Mouse (Mus musculus) kidney, adult 8-10 months (tissue): Measurements from ENCODE around the gene Gsk3b.

Source experiments
- DNase-seq, 2 experiments: peaks; one replicate each; pipeline ENCODE4 v3.0.0; 2022

The Gsk3b gene

DNA sequence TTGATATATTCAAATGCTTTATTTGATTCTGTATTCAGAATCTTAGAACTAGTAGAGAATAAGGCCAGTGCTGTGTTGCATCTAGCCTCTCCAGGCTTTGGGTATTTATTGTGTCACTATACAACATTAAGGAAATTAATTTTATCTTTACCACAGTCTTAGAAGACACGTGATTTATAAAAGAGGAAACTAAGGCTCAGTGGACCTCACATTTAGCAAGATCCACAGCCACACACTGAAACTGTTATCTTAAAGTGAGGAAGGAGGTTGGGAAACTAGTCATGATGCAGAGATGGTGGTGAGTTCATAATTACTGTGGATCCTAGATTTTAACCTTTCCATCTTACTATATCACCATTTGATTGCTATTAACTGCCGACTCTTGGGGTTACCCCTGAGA is 16.7 kb downstream of the Gsk3b start:
- DNase-seq = no peak

DNA sequence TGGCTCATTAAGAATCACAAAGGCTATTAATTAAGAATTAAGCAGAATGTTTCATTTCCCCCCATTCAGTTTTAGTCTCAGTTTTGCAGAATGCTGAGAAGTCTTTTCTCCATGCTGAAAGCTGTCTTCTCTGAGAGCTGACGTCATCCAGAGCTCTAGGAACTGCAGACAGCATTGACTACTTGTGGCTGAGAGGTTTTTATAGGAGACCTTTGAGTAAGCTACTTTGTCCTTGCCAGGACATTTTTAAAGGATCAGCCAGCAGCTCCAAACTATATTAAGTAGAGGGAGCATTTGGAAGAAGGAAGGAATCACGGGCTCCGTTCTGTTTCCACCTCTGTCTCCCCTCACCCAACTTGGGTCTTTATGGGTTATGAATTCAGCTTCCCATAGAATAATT is 17.7 kb downstream of the Gsk3b start:
- no peak for DNase-seq

DNA sequence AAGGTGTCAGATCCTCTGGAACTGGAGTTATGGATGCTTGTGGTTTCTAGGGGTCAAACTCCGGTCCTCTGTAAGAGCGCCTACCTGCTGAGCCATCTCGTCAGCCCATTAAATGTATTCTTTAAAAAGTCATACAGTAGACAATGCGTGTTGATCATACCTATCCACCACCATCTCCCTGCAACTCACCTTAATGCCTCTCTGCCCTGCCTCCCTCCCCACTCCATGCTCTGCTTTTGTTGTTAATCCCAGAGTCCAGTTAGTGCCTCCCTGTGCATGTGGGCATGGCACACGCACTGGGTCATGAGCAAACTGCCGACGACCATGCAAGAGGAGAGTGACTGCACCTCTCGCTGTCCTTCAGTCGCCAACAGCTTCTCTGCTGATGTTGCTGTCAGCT is 21.2 kb downstream of the Gsk3b start:
- DNase-seq = no peak

DNA sequence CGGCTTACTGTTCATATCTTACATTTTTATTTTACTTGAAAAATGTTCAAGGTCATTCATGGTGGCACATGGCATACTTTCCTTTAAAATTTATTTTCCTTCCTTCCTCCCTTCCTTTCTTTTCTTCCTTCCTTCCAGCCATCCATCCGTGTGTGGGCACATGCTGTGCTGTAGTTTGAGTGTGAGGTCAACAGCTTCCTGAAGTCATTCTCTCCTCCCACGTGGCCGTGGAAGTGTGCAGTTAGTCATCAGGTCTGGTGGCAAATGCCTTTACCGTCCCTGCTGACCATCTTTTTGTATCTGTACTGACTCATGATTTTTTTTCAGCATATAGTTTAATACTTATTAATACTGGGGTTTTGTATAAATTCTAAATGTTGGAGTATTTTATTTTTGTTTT is 21.8 kb downstream of the Gsk3b start:
- DNase-seq = no peak

DNA sequence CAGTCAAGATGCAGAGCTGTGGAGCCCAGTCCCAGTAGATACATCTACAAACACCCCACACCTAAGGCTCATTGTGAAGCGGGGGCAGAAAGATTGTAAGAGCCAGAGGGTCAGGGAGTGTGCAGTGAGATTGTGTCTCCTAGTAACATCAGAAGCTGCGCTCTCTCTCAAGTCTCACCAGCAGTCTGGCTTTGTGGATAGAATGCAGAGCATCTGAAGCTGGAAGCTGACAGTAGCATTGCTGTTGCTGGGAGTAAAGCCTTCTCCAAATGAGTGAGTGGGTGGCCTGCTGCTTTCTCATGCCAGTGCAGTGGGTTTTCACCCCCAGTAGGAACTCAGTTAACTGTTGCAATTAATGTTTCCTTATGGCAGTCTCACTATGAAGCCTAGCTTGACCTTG is 25.3 kb downstream of the Gsk3b start:
- DNase-seq = no peak

DNA sequence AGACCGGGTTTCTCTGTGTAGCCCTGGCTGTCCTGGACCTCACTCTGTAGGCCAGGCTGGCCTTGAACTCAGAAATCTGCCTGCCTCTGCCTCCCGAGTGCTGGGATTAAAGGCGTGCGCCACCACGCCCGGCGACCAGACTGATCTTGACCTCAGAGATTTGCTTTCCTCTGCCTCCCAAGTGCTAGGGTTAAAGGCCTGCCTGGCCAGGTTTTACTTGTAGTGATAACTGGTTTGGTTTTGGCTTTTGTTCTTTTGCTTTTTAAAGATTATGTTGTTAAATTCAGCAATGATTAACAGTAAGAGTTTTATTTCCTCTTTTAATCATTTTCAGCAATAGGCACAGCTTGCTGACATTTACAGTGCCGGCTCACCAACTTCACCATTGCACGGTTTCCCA is 29.1 kb downstream of the Gsk3b start:
- peak in 1 of 2 experiments; percentile 26 for DNase-seq

DNA sequence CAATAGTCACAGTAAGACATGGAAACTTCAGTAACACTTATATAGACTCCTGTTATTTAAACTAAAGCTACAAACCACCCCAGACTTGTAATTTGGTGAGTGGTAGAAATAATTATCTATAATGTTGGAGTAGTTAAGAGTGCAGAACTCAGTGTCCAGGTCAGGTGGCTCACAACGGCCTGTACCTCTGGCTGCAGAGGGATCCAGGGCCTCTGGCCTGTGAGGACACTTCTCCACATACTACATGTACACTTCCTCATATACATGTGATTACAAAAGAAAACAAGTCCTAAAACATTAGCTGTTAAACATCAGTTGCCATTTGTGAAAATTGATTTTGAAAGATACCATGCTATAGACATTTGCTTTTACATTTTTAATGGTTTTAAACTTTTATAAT is 29.9 kb downstream of the Gsk3b start:
- DNase-seq = no peak

DNA sequence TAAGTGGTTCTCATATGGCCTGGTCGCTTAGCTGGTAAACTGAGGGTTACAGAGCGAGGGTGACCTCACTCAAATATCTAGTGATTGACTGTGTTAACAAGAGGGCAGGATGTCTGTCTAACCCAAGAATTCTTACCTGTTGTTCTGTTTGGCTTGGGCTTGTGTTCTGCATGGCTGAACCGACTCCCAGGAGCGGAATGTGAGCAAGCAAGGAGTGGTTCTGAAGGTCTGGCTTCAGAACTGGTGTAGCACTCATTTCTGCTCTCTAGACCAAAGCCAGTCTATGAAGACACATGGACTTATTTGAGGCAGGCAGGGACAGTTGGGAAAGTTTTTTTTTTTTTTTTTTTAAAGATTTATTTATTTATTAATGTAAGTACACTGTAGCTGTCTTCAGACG is 30.5 kb downstream of the Gsk3b start:
- peak; percentile 60 to 64 for DNase-seq

DNA sequence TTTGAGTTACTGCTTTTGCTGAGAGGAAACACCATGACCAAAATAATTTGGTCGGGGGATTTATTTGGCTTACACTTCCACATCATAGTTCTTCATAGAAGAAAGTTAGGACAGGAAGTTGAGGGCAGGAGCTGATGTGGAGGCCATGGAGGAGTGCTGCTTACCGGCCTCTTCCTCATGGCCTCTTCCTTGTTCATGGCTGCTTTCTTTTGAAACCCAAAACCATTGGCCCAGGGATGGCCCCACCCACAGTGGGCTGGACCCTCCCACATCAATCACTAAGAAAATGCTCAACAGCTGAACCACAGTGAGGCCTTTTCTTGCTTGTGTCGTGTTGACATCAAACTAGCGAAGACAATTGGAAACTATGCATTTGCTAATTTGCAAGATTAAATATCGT is 40.4 kb downstream of the Gsk3b start:
- DNase-seq = no peak

DNA sequence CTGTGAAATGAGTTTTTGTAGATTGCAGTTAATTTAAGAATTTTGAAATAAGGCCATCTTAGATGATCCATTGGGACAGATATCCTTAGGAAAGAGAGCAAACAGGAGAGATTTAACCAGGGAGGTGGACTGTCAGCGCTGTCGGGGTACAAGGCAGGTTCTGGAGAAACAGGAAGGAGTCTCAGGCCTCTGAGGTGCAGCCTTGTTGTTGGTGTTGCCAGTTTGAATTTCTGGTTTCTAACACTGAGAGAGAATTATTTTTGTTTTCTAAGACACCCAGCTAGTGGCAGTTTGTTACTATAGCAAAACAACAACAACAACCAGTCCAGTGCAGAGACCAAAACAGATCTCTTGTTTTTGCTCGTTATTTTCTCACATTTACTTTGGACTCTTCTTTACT is 42.2 kb downstream of the Gsk3b start:
- DNase-seq = no peak

DNA sequence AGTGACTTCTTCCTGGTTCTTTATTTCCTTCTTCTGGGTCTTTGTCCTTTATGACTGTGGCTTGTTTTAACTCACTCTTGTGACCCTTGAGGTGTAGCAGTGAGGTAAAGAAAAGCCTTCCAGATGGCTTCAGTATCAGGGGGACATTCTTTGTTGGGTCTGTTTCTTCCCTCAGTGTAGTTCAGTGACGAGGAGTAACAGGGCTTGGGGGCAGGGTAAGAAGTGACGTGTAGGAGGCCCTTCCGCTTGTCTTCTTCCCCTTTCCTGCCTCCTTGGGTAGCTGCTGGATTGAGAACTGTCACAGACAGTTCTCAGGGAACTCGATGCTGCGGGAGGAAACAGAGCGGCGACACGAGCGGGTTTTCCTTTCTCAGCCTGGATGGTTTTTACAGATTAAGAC is 43.0 kb downstream of the Gsk3b start:
- DNase-seq = no peak

DNA sequence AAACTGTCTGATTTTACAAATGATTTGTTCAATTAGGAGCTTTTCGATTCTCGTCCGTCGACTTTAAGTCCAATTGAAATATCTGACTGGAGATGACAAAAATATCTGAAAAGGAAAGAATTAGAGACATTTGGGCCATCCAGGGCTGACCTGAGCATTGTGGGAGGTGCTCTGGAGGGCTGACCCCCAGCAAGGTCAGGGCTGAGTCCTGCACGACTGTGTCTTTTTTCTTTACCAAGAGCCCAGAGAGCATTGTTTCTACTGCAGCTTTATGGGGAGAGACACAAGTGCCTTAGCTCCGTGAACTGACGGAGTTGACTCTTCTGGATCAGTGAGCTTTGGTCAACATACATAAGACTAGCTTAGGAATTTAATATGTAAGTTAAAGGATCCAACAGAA is 43.4 kb downstream of the Gsk3b start:
- no peak for DNase-seq

DNA sequence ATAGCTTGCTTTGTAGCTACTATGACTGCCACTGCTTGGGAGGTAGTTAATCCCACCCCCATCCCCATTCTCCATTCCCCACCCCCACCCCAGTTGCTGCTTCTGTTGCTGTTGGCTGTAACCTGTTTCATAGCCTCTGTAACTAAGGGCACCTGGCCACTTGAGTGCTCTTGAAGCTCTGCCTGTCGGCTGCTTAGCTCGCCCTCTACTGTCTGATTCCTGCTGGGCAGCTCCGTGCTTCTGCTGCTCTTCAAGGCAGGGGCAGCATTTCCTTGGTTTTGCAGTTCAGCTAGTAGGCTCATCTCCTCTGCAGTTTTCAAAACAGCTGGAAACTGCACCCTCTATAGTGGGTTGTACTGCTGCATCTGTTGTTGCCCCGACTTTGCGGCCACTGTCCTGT is 48.5 kb downstream of the Gsk3b start:
- DNase-seq = peak; percentile 53 to 65

DNA sequence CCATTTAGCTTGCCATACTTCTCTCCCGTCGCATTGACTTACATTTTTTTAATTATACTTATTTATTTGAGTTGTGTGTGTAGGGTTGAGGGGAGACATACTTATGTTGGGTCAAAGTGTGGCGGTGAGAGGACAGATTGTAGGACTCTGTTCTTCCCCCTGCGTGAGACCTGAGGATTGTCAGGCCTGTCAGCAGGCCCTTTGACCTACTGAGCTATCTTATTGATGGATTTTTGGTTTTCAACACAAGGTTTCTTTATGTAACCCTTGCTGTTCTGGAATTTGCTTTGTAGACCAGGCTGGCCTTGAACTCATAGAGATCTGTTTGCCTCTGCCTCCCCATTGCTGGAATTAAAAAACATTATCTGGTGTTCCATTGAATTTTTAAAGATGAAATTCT is 56.1 kb downstream of the Gsk3b start:
- no peak for DNase-seq

DNA sequence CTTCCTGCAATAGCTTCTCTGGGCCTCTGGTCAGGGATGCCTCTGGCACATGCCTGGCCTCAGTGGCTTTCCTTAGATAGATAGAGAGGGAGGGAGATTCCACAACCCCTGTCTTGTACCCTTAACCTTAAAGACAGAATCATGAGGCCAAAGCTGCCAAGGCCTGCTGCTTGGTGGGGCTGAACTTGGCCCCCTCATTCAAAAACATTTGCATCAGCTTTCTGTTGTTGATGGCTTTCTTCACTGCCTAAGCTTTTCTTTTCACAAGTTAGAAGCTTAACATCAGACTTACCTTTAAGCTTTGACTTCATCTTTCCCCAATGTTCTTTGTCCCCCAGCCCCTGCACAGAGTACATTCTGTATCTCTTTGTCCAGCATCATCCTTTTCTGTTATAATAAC is 61.8 kb downstream of the Gsk3b start:
- no peak for DNase-seq

DNA sequence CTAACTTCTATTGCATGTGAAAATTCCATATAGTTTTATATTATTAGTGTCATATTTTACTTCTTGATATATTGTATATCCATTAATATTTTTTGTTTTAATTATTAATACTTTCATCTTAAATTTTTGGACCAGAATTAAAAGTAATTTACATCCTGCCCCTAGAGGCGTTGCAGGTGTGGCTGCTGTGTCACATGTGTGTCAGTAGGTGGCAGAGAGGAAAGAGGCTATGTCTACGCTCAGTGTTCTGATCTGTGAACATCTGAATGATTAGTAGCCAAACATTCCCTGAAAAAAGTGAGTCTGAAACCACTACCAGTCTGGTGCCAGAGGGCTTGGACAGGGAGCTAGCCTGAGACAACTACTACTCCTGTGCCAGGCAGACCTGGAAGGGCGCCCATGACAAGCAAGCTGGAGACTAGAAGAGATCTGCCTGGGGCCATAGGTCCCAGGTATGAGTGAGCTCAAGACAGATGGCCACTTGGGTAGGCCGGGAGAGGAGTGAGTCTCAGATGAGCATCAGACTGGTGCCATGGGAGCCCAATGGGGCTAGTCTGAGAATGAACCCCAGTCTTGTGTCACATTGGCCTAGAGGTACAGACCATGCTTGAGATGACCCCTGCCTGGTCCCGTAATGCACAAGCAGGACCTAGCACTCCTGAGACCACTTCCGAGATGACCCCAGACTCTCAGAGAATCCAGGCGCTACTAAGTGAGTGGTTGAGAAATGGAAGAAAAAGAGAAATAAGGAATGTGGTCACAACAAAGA is 69.2 kb downstream of the Gsk3b start:
- no peak for DNase-seq

DNA sequence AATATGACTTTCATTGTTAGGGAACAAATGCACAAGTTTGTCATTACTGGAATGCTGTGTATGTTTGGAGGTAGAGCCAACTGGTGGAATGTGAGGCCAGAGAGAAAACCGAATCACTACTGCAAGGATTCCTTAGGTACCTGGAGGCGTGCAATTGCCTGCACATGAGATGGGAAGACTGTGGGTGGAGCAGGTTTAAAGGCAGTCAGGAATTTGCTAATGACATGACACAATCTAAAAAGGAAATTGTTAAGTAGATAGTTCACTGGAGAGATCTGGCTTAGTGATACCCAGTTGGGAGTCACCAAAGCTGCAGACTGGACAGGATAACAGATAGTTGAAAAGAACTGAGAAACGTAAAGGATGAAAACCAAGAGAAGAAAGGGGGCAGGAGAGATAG is 73.2 kb downstream of the Gsk3b start:
- DNase-seq = no peak

DNA sequence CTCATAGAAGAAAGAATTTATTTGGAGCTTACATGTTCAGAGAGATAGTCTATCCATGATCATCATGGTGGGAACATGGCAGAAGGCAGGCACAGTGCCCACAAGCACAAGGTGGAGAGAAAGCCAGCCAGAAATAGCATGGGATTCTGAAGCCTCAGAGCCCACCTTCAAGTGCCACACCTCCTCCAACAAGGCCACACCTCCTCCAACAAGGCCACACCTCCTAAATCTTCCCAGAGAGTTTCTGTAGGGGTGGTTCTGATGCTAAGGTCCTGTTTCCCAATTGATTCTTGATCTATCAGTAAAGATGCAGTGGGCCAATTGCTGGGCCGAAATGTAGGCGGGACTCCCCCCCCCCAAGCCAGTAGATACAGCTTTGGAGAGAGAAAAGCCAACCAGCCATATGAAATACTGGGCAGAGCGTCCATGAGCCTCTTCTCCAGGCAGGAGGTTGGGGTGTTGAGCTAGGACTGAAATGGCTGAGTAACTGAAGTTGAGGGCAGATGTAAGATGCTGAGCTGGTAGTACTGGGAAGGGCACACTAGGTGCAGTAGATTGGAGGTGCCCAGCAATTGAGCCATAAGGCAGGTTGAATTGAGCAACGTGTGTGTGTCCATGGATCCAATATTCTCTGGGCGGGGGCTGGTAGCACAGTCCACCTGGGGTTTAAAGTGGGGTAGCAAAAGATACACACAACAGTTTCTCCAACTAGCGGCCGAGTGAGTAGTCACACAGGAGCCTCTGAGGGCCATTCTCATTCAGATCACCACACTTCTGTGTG is 76.2 kb downstream of the Gsk3b start:
- no peak for DNase-seq

DNA sequence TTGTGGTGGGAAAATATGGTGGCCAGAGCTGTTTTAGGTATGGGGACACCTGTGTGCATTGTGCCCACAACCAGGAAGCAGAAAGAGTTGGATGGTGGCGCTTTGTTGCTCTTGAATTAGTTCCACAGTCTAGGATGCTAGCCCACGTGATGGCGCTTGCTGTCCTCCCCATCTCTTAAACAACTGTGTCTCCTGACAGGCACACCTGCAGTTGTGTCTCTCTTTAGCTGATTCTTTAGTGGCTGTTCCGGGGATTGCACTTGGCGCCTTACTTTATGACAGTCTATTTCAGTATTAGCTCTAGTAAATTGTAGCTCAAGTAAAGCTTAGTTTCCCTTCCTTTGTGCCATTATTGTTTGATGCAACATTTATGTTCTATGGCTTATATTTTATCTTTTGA is 80.2 kb downstream of the Gsk3b start:
- DNase-seq = no peak

DNA sequence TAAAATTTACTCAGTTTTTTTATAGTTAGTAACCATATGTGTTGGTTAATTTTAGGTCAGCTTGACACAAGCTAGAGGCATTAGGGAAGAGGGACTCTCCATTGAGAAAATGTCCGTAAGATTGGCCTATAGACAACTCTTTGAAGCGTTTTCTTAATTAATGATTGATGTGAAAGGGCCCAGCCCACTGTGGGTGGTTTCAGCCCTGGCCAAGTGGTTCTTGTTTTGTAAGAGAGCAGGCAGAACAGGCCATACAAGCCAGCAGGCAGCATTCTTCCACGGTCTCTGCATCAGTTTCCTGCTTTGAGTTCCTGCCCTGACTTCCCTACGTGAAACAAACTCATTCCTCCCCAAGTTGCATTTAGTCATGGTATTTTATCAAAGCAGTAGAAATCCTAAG is 90.3 kb downstream of the Gsk3b start:
- DNase-seq = peak in 1 of 2 experiments; percentile 17

DNA sequence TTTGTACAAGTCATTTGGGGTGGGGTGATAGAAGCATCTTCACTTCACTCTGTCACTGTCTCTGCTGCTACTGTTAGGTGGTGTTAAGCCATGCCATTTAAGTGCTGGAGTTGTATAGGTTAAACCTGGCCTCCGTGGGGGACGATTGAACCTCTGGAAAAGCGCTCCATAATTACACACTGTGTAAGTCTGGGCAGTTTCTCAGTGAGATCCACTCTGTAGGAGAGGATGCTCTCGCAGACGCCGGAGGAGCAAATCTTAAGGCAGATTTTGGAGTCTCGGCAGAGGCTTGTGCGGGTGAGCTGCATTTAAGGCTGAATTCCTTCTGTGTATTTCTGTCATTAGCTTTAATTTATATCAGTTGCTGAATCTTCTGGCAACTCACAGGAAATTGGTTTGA is 92.6 kb downstream of the Gsk3b start:
- DNase-seq = no peak

DNA sequence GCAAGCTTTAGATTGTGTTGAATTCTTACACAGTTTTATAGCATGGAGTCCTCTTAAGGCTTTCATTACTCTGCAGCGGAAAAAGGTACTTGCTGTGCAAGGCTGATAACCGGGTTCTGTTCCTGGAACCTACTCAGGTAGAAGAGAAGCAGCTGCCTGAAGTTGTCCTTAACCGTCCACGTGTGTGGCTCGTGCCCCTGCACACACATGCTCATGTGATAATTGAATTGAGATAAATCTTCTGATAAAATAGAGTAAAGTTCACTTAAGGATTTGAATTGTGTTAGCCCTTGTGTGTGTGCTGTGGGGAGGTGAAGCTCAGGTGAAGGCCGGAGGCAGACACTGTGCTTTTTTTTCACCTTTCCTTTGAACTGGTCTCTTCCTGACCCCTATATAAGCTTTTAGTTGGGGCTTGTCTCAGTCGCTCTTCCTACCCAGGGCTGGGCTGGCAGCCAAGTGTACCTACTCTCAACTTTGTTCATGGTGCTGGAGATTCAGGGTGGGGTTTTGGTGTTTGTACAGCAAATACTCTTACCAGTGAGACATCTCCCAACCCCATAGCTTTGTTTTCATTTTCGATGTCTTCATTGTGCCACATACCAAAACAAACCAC is 96.0 kb downstream of the Gsk3b start:
- DNase-seq = no peak

DNA sequence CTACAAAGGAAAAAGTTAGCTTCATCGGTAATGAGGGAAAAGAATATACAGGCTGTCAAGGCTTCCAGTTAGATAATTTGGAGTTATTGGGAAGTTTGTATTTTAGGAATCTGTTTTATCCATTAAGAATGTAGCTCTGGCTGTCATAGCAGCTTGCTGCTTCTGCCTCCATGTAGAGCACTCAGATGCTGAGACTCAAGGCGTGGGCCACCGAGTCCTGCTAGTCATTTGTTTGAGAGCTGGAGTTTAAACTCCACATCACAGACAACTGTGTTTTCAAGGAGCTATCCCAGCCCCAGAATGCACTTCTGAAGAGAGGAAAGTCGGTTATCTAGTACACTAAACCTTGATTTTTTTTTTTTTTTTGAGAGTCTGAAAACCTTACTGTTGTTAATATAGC is 101.2 kb downstream of the Gsk3b start:
- DNase-seq = no peak

DNA sequence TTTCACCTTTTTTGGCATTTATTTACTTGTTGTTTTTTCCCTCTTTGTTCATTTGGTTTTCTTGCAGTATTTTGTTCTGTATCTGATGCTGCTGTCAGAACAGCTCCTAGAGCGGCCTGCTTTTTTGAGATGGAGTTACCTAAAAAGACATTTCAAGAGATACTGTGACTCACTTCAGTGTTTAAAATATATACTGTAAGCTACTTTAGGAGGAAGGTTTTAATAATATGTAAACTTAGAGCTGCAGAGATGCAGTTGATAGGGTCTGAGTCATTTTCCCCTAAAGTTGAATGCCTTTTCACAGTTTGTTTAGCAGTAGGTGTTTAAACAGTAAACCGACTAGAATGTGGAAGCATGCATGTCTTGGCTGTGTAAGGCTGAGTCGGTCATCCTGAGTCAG is 101.7 kb downstream of the Gsk3b start:
- DNase-seq = no peak
